19 mouse cellular contexts compared by ENCODE assay signal in the genomic region with DNA sequence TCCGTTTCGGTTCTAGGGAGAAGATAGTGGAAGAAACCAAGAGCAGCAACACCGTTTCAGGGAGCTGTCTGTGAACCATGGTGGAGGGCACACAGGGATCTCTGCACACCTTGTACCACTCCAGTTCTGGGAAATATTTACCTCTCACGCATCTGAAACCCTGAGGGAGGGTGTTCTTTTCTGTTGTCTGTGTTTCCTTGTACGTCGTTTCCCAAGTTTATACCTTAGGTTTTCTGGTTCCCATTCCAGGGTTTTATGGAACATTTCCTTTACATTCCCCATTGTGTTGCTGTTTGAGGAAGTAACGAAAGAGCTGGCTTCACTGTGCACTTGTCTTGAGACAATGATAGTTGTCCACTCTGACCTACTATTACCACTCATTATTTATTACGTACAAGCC. TPM values are rescaled to one million over a fixed set of nuclear protein-coding genes. Genes with fewer than 3 reads are reported as not detected.
A peak's percentile ranks its signal among the peaks of the same experiment; 100 is the strongest.
DNase-seq lines count a peak whose midpoint lies in the region; ATAC-seq and TF ChIP-seq lines count a peak whose summit lies in the region.
"Had no signal": no experiment of that assay in that cellular context is flagged by ENCODE, and none has a peak within 500 bp of the region (broad histone marks: within the 10 kb centered on the region; RNA-seq: fewer than 3 reads in every experiment).

A gene (minus strand): TSS at position 101 of the 400 bp plus-strand sequence.

- H3K4me2 ChIP-seq in stomach, postnatal 0 days (replicated peaks; ENCODE audit: low read depth) = no peak within 1 kb of the TSS
- no peak within 1 kb of the TSS for H3K4me2 ChIP-seq in kidney, embryonic 14.5 days (replicated peaks; ENCODE audit: low read depth, low read length)

- peak within 1 kb of the TSS; percentile 67 for H3K27ac ChIP-seq in stomach, postnatal 0 days (replicated peaks)
- H3K27ac ChIP-seq in kidney, embryonic 14.5 days (ENCODE audit: low read depth, low read length) = no peak within 1 kb of the TSS

- H3K36me3 ChIP-seq in stomach, postnatal 0 days (ENCODE audit: control insufficient read depth, insufficient read depth, low read length) = no peaks in the 10 kb centered on the region
- H3K36me3 ChIP-seq in kidney, embryonic 14.5 days (ENCODE audit: control insufficient read depth, insufficient read depth, low read length) = no peaks in the 10 kb centered on the region
- H3K36me3 ChIP-seq: G1E had no signal

- no peaks in the 10 kb centered on the region for H3K27me3 ChIP-seq in stomach, postnatal 0 days (ENCODE audit: control insufficient read depth, insufficient read depth, low read length)
- peaks cover 2% of the 10 kb centered on the region; the same call in 1 of the 2 replicates for H3K27me3 ChIP-seq in kidney, embryonic 14.5 days (ENCODE audit: control insufficient read depth, insufficient read depth, low read length)
- H3K27me3 ChIP-seq: Patski had no signal

- no peaks in the 10 kb centered on the region for H3K4me1 ChIP-seq in stomach, postnatal 0 days (replicated peaks; ENCODE audit: control insufficient read depth, insufficient read depth)
- no peaks in the 10 kb centered on the region for H3K4me1 ChIP-seq in kidney, embryonic 14.5 days (ENCODE audit: control insufficient read depth, insufficient read depth, low read length)

- no peak within 1 kb of the TSS for H3K9ac ChIP-seq in stomach, postnatal 0 days (ENCODE audit: low read length)
- H3K9ac ChIP-seq in kidney, embryonic 14.5 days (ENCODE audit: low read depth, low read length) = no peak within 1 kb of the TSS

- TF ChIP-seq EP300 in stomach, postnatal 0 days (optimal IDR thresholded peaks at IDR 0.05) = no peak

- no peak within 1 kb of the TSS for H3K4me3 ChIP-seq in stomach, postnatal 0 days (ENCODE audit: low read depth, low read length)
- no peak within 1 kb of the TSS for H3K4me3 ChIP-seq in kidney, embryonic 14.5 days (ENCODE audit: low read length)

- DNase-seq in stomach, postnatal 0 days (ENCODE audit: low spot score) = no peak
- DNase-seq: adrenal gland, adult 2 months; adrenal gland, adult 8-10 months; adrenal gland, postnatal 10 days; adrenal gland, postnatal 14 days; adrenal gland, postnatal 25 days; adrenal gland, postnatal 36 days; B cell, adult 2 months; cerebellum, adult 11 months; cerebellum, adult 11-12 months; cerebellum, adult 18-20 months; cerebellum, adult 2 months had no signal

- peak; percentile 64 for ATAC-seq in stomach, postnatal 0 days (ENCODE audit: low FRiP score, low TSS enrichment)
- no peak for ATAC-seq in kidney, embryonic 14.5 days (ENCODE audit: low FRiP score, low TSS enrichment)
- ATAC-seq: activated CD4-positive, CD25-positive, alpha-beta regulatory T cell, adult 4 months; CD4-positive, CD25-positive, alpha-beta regulatory T cell, adult 4 months; Patski had no signal

- no peaks in the 10 kb centered on the region for H3K9me3 ChIP-seq in stomach, postnatal 0 days (ENCODE audit: control insufficient read depth, low read length)
- H3K9me3 ChIP-seq in kidney, embryonic 14.5 days (ENCODE audit: control insufficient read depth, low read length) = no peaks in the 10 kb centered on the region

- 76% methylated on average over 8 of the region's 8 CpGs for WGBS in stomach, postnatal 0 days
- WGBS in kidney, embryonic 14.5 days = 84% methylated on average over 8 of the region's 8 CpGs

- TF ChIP-seq CTCF in stomach, postnatal 0 days (IDR thresholded peaks at IDR 0.05; ENCODE audit: low read depth) = no peak

RNA-seq across cellular contexts. Expression of the gene that starts here (rescaled TPM):
- 0.85 and 1.1 TPM in 2 replicates for polyA plus RNA-seq in stomach, postnatal 0 days (2015; fragmentation: Nextera tagmentation; extraction: Ambion mirVana)
- polyA plus RNA-seq in kidney, embryonic 14.5 days (2014; fragmentation: Nextera tagmentation; extraction: Ambion mirVana) = not detected in 2 replicates
- polyA plus RNA-seq: activated CD4-positive, CD25-positive, alpha-beta regulatory T cell, adult 4 months; adrenal gland, adult 2 months; brain, embryonic 14.5 days; C2C12; CD4-positive, CD25-positive, alpha-beta regulatory T cell, adult 4 months; cerebellum, adult 2 months; G1E had no signal
